In the genomic region with DNA sequence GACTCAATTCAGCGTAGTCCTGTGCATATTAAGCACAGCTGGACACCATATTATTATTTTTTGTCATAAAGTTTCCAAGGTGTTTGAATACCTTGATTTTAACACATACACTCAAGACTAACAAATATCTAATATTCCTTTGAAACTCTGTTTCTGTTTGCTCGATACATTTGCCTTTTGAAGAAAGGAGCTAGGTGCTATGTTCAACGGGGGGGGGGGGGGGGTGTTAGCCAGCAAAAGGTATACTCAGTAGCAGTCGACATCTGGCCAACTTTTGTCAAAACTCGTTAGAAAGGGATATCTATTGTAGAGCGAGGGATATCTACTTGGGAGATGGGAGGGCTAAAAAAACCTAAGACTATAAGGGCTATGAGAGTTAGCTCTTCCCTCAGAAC, we compare ENCODE assay signal across 8 mouse cellular contexts. TPM values are rescaled to one million over a fixed set of nuclear protein-coding genes. Genes with fewer than 3 reads are reported as not detected.
DNase-seq lines count a peak whose midpoint lies in the region; ATAC-seq lines count a peak whose summit lies in the region.
"Had no signal": no experiment of that assay in that cellular context is flagged by ENCODE, and none has a peak within 500 bp of the region (broad histone marks: within the 10 kb centered on the region; RNA-seq: fewer than 3 reads in every experiment).

No protein-coding gene starts in this region.

- peaks cover 66% of the 10 kb centered on the region for H3K4me1 ChIP-seq in lung, embryonic 16.5 days (replicated peaks; ENCODE audit: control insufficient read depth, insufficient read depth, low read length)
- H3K4me1 ChIP-seq in forebrain, embryonic 11.5 days (replicated peaks; ENCODE audit: control insufficient read depth, insufficient read depth, low read length): peaks cover 25% of the 10 kb centered on the region
- H3K4me1 ChIP-seq in limb, embryonic 13.5 days: peaks cover 79% of the 10 kb centered on the region
- H3K4me1 ChIP-seq in stomach, embryonic 14.5 days (ENCODE audit: control insufficient read depth, insufficient read depth, low read length): peaks cover 55% of the 10 kb centered on the region

- peak overlapping the region; percentile 73 for H3K4me2 ChIP-seq in lung, embryonic 16.5 days (ENCODE audit: low read depth, low read length)
- peak overlapping the region; percentile 78 for H3K4me2 ChIP-seq in forebrain, embryonic 11.5 days (ENCODE audit: low read depth, low read length, severe bottlenecking)
- H3K4me2 ChIP-seq in limb, embryonic 13.5 days (replicated peaks): peak overlapping the region; percentile 86
- peak overlapping the region; percentile 93 for H3K4me2 ChIP-seq in stomach, embryonic 14.5 days (replicated peaks; ENCODE audit: low read depth, low read length)

- H3K27me3 ChIP-seq in lung, embryonic 16.5 days (ENCODE audit: control insufficient read depth, insufficient read depth, low read depth, low read length): no peaks in the 10 kb centered on the region
- peaks cover 8% of the 10 kb centered on the region; the same call in 1 of the 2 replicates for H3K27me3 ChIP-seq in forebrain, embryonic 11.5 days (ENCODE audit: control insufficient read depth, insufficient read depth, low read length)
- H3K27me3 ChIP-seq in limb, embryonic 13.5 days: peaks cover 5% of the 10 kb centered on the region; the same call in 1 of the 2 replicates
- no peaks in the 10 kb centered on the region for H3K27me3 ChIP-seq in stomach, embryonic 14.5 days (ENCODE audit: control insufficient read depth, insufficient read depth, low read length)

- H3K4me3 ChIP-seq in lung, embryonic 16.5 days (ENCODE audit: low read length): peak overlapping the region; percentile 88
- H3K4me3 ChIP-seq in forebrain, embryonic 11.5 days (ENCODE audit: low read depth, low read length): peak overlapping the region; percentile 84
- peak overlapping the region; percentile 82 for H3K4me3 ChIP-seq in limb, embryonic 13.5 days
- H3K4me3 ChIP-seq in stomach, embryonic 14.5 days (ENCODE audit: low read depth, low read length): peak overlapping the region; percentile 72

- 17% methylated on average over 6 of the region's 6 CpGs for WGBS in lung, embryonic 16.5 days
- WGBS in forebrain, embryonic 11.5 days: 25% methylated on average over 6 of the region's 6 CpGs
- 16% methylated on average over 6 of the region's 6 CpGs for WGBS in limb, embryonic 13.5 days
- WGBS in stomach, embryonic 14.5 days: 16% methylated on average over 6 of the region's 6 CpGs

- no peak for ATAC-seq in lung, embryonic 16.5 days (ENCODE audit: low read depth)
- no peak for ATAC-seq in forebrain, embryonic 11.5 days (replicated peaks; ENCODE audit: low FRiP score)
- no peak for ATAC-seq in limb, embryonic 13.5 days (ENCODE audit: low FRiP score, low read depth)
- no peak for ATAC-seq in stomach, embryonic 14.5 days (ENCODE audit: insufficient number of reproducible peaks, insufficient read depth, low FRiP score, low read depth)

- no peaks in the 10 kb centered on the region for H3K9me3 ChIP-seq in lung, embryonic 16.5 days (ENCODE audit: control insufficient read depth, low read length)
- H3K9me3 ChIP-seq in forebrain, embryonic 11.5 days (ENCODE audit: control insufficient read depth, low read length): no peaks in the 10 kb centered on the region
- no peaks in the 10 kb centered on the region for H3K9me3 ChIP-seq in limb, embryonic 13.5 days
- H3K9me3 ChIP-seq in stomach, embryonic 14.5 days (ENCODE audit: control insufficient read depth, low read depth, low read length): no peaks in the 10 kb centered on the region

- peaks cover 8% of the 10 kb centered on the region for H3K36me3 ChIP-seq in lung, embryonic 16.5 days (ENCODE audit: control insufficient read depth, insufficient read depth, low read length)
- no peaks in the 10 kb centered on the region; the same call in 1 of the 2 replicates for H3K36me3 ChIP-seq in forebrain, embryonic 11.5 days (ENCODE audit: control insufficient read depth, insufficient read depth, low read length)
- H3K36me3 ChIP-seq in limb, embryonic 13.5 days: peaks cover 25% of the 10 kb centered on the region
- peaks cover 17% of the 10 kb centered on the region for H3K36me3 ChIP-seq in stomach, embryonic 14.5 days (ENCODE audit: control insufficient read depth, insufficient read depth, low read length)

- DNase-seq in lung, postnatal 4 days: no peak
- no peak for DNase-seq in forebrain, embryonic 11.5 days (ENCODE audit: low spot score)
- no peak for DNase-seq in gastrocnemius, postnatal 25 days
- no peak for DNase-seq in right cerebral cortex, postnatal 4 days
- DNase-seq: adrenal gland, postnatal 10 days had no signal

- H3K27ac ChIP-seq in lung, embryonic 16.5 days (ENCODE audit: low read length): peak overlapping the region; percentile 93
- H3K27ac ChIP-seq in forebrain, embryonic 11.5 days (ENCODE audit: low read depth, low read length): no peak overlapping the region
- peak overlapping the region; percentile 90; the same call in 1 of the 2 replicates for H3K27ac ChIP-seq in limb, embryonic 13.5 days
- H3K27ac ChIP-seq in stomach, embryonic 14.5 days (ENCODE audit: low read length): peak overlapping the region; percentile 88; the same call in 1 of the 2 replicates

- H3K9ac ChIP-seq in lung, embryonic 16.5 days (ENCODE audit: low read length): peak overlapping the region; percentile 95
- H3K9ac ChIP-seq in forebrain, embryonic 11.5 days (ENCODE audit: low read length): peak overlapping the region; percentile 90
- H3K9ac ChIP-seq in limb, embryonic 13.5 days: peak overlapping the region; percentile 95
- H3K9ac ChIP-seq in stomach, embryonic 14.5 days (replicated peaks; ENCODE audit: low read depth, low read length): peak overlapping the region; percentile 79

RNA-seq across cellular contexts. Expression of gene Tpm1, which starts 6.4 kb away (rescaled TPM):
- 758 and 782 TPM in 2 replicates for polyA plus RNA-seq in lung, embryonic 16.5 days (2015; fragmentation: Nextera tagmentation; extraction: Ambion mirVana)
- 320 TPM in 2 replicates for polyA plus RNA-seq in forebrain, embryonic 11.5 days (2014; fragmentation: Nextera tagmentation; extraction: Ambion mirVana)
- 775 and 786 TPM in 2 replicates for polyA plus RNA-seq in limb, embryonic 13.5 days (2015; fragmentation: Nextera tagmentation; extraction: Ambion mirVana)
- 1,242 and 1,294 TPM in 2 replicates for polyA plus RNA-seq in stomach, embryonic 14.5 days (2014; fragmentation: Nextera tagmentation; extraction: Ambion mirVana)
- over 10,000 TPM; 20,359 to 26,033 TPM for total RNA-seq in gastrocnemius, postnatal 25 days (2021)
